Mouse (Mus musculus) brain, embryonic 14.5 days (tissue): ENCODE measurements at regions not wholly inside any gene's neighbourhood (a gene's known extent, or its start where the extent isn't known, plus 50 kb on each side); places are given as distances from the start of the nearest gene placed in this dataset.

Experiments used
- DNase-seq: peaks from one replicate; pipeline ENCODE4 v3.0.0-alpha.2; 2011; ENCODE audit warnings: low read depth
- CTCF ChIP-seq: fragments of 200-500 bp; IDR thresholded peaks from 2 replicates; pipeline ENCODE4 v1.5.1; 2012; ENCODE audit warnings: inconsistent platforms, mild to moderate bottlenecking, moderate library complexity, borderline replicate concordance; ENCODE audit not compliant: insufficient read depth, insufficient read length; ENCODE audit errors: extremely low read depth
- POLR2A ChIP-seq: fragments of 200-500 bp; IDR thresholded peaks from 2 replicates; pipeline ENCODE4 v1.6.1; 2012; ENCODE audit warnings: mild to moderate bottlenecking, inconsistent platforms, borderline replicate concordance; ENCODE audit not compliant: poor library complexity, insufficient read depth, insufficient read length, severe bottlenecking; ENCODE audit errors: extremely low read depth

GRCm38 (mm10) chr5:41206462-41206861 is 501.5 kb downstream of the Rab28 start:
- no peak for TF ChIP-seq CTCF
- TF ChIP-seq POLR2A, result no peak
- DNase-seq, result peak; percentile 20

- DNase-seq, result no peak
- TF ChIP-seq CTCF, result no peak
- no peak for TF ChIP-seq POLR2A
Measured at GRCm38 (mm10) chr5:41204417-41204816, 503.5 kb downstream of the Rab28 start.

- TF ChIP-seq POLR2A, result no peak
- TF ChIP-seq CTCF, result no peak
- no peak for DNase-seq
Measured at GRCm38 (mm10) chr5:41187193-41187592, 520.8 kb downstream of the Rab28 start.

- TF ChIP-seq CTCF (no peak), POLR2A (no peak)
- no peak for DNase-seq
Measured at GRCm38 (mm10) chr5:41177220-41177619, 530.7 kb downstream of the Rab28 start.

GRCm38 (mm10) chr5:41165870-41166626 is 541.9 kb downstream of the Rab28 start:
- TF ChIP-seq POLR2A, result no peak
- no peak for TF ChIP-seq CTCF
- DNase-seq, result peak; percentile 76

GRCm38 (mm10) chr5:41125050-41125449 is 582.9 kb downstream of the Rab28 start:
- TF ChIP-seq POLR2A, result no peak
- peak; percentile 20; the same call in 1 of the 2 replicates for TF ChIP-seq CTCF
- peak; percentile 73 for DNase-seq

GRCm38 (mm10) chr5:41117658-41118057 is 590.3 kb downstream of the Rab28 start:
- DNase-seq, result no peak
- no peak for TF ChIP-seq CTCF
- TF ChIP-seq POLR2A, result no peak

- TF ChIP-seq CTCF (no peak), POLR2A (no peak)
- no peak for DNase-seq
Measured at GRCm38 (mm10) chr5:41087773-41088172, 620.2 kb downstream of the Rab28 start.

- TF ChIP-seq POLR2A, result no peak
- no peak for TF ChIP-seq CTCF
- DNase-seq, result no peak
Measured at GRCm38 (mm10) chr5:41076412-41076811, 631.5 kb downstream of the Rab28 start.

GRCm38 (mm10) chr5:41061646-41062045 is 646.3 kb downstream of the Rab28 start:
- DNase-seq, result no peak
- no peak for TF ChIP-seq POLR2A
- TF ChIP-seq CTCF, result no peak

GRCm38 (mm10) chr5:41061222-41061621 is 646.7 kb downstream of the Rab28 start:
- DNase-seq, result no peak
- no peak for TF ChIP-seq CTCF
- no peak for TF ChIP-seq POLR2A

GRCm38 (mm10) chr5:41058015-41058414 is 649.9 kb downstream of the Rab28 start:
- DNase-seq, result no peak
- TF ChIP-seq CTCF (no peak), POLR2A (no peak)
